Mouse (Mus musculus) heart, embryonic 11.5 days (tissue): Measurements from ENCODE around the gene Zzef1. TPM values are rescaled to one million over a fixed set of nuclear protein-coding genes. Genes with fewer than 3 reads are reported as not detected.

Experiments used
- microRNA-seq: library from miRNA; unstranded; fragments of <30 nt; microRNA quantifications from one replicate; pipeline ENCODE4, GENCODE M21; 2016; ENCODE audit warnings: borderline number of aligned reads
- polyA plus RNA-seq: library from polyadenylated mRNA; unstranded; fragments of >200 nt; fragmentation: Nextera tagmentation; extraction: Ambion mirVana; gene quantifications from 2 replicates; pipeline ENCODE4 v1.2.1, GENCODE M21; 2014

Zzef1 gene
- polyA plus RNA-seq, 1 experiment from 2014 or later = 7.9 TPM

Small RNA genes within 50 kb of the gene (microRNA-seq; reads per million reads assigned to microRNA genes)
- gene Gm44467 = not detected

Other genes with a start within 250 kb of the Zzef1 start
- 0.17 TPM in 1 of 2 replicates, not detected in the other for gene Spns3, start 245.7 kb upstream of the Zzef1 start, polyA plus RNA-seq
- 68.3 and 68.8 TPM in 2 replicates for gene Ube2g1, start 188.9 kb upstream of the Zzef1 start, polyA plus RNA-seq
- gene Ankfy1, start 106.2 kb upstream of the Zzef1 start, polyA plus RNA-seq = 24.4 and 25.1 TPM in 2 replicates
- 4.9 and 5.4 TPM in 2 replicates for gene Cyb5d2, start 84 bp upstream of the Zzef1 start, polyA plus RNA-seq
- 2.1 and 2.9 TPM in 2 replicates for gene Atp2a3, start 164.9 kb downstream of the Zzef1 start, polyA plus RNA-seq
- 2.9 and 4.0 TPM in 2 replicates for gene P2rx1, start 202.9 kb downstream of the Zzef1 start, polyA plus RNA-seq
- 1.3 and 1.5 TPM in 2 replicates for gene Camkk1, start 222.8 kb downstream of the Zzef1 start, polyA plus RNA-seq